10 mouse cellular contexts compared by ENCODE assay signal in the genomic region with DNA sequence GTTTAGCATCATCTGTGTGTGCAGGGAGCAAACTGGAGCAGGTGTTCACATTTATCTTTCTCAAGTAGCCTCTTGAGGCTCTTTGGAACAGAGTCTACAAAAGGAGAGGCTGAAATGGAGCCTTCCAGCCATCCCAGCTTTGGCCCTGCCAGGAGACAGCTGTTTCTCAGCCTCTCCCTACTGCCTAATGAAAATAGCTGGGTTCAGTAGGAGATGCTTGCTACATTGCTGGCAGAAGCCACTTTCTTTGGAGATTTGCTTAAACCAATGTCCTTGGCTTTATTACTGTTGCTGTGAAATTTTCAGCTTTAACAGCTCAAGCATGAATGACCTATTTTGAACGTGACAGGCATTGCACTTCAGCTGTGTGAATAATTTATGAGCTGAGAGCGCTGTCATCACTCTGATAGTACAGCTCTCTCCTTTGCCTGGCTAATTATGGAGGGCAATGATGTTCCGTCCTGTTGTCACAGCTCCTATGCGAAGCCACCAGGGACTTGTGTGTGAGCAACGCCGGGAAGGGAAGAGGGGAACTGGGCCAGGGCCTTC. TPM values are rescaled to one million over a fixed set of nuclear protein-coding genes. Genes with fewer than 3 reads are reported as not detected.
A peak's percentile ranks its signal among the peaks of the same experiment; 100 is the strongest.
DNase-seq lines count a peak whose midpoint lies in the region; ATAC-seq lines count a peak whose summit lies in the region.
"Had no signal": no experiment of that assay in that cellular context is flagged by ENCODE, and none has a peak within 500 bp of the region (broad histone marks: within the 10 kb centered on the region; RNA-seq: fewer than 3 reads in every experiment).

No protein-coding gene starts in this region.

- WGBS in forebrain, embryonic 14.5 days = 21% methylated on average over 6 of the region's 6 CpGs
- 38% methylated on average over 6 of the region's 6 CpGs for WGBS in heart, embryonic 16.5 days
- WGBS in midbrain, embryonic 13.5 days = 10% methylated on average over 6 of the region's 6 CpGs
- WGBS in liver, embryonic 11.5 days = 73% methylated on average over 6 of the region's 6 CpGs

- H3K9ac ChIP-seq in forebrain, embryonic 14.5 days (ENCODE audit: low read length) = no peak overlapping the region
- no peak overlapping the region for H3K9ac ChIP-seq in heart, embryonic 16.5 days (ENCODE audit: low read length)
- H3K9ac ChIP-seq in midbrain, embryonic 13.5 days (replicated peaks) = no peak overlapping the region
- H3K9ac ChIP-seq in liver, embryonic 11.5 days (ENCODE audit: low read depth, low read length) = no peak overlapping the region
- H3K9ac ChIP-seq: liver, postnatal 0 days had no signal

- DNase-seq in embryo, embryonic 10.5 days (ENCODE audit: low spot score) = peak; percentile 24
- DNase-seq in embryo, embryonic 11 days = no peak
- DNase-seq in forebrain, embryonic 14.5 days (ENCODE audit: low spot score) = peak; percentile 81
- no peak for DNase-seq in spleen, adult 12 weeks (ENCODE audit: low spot score)
- no peak for DNase-seq in cerebellum, postnatal 25 days
- DNase-seq in liver, embryonic 11.5 days (ENCODE audit: low spot score) = no peak
- DNase-seq: liver, postnatal 0 days had no signal

- peak; percentile 88 for ATAC-seq in forebrain, embryonic 14.5 days
- ATAC-seq in heart, embryonic 16.5 days (replicated peaks; ENCODE audit: extremely low read depth, insufficient read depth, low FRiP score) = peak; percentile 87
- ATAC-seq in midbrain, embryonic 13.5 days = peak; percentile 89
- no peak for ATAC-seq in liver, embryonic 11.5 days (replicated peaks; ENCODE audit: low FRiP score)
- ATAC-seq: liver, postnatal 0 days had no signal

- H3K4me3 ChIP-seq in forebrain, embryonic 14.5 days (ENCODE audit: low read depth, low read length) = no peak overlapping the region
- H3K4me3 ChIP-seq in heart, embryonic 16.5 days (ENCODE audit: low read length) = no peak overlapping the region
- no peak overlapping the region for H3K4me3 ChIP-seq in midbrain, embryonic 13.5 days (replicated peaks)
- H3K4me3 ChIP-seq in liver, embryonic 11.5 days (ENCODE audit: low read depth, low read length) = no peak overlapping the region

- no peak overlapping the region for H3K4me2 ChIP-seq in forebrain, embryonic 14.5 days (ENCODE audit: low read length)
- peak overlapping the region; percentile 20 for H3K4me2 ChIP-seq in heart, embryonic 16.5 days (ENCODE audit: low read depth, low read length)
- no peak overlapping the region for H3K4me2 ChIP-seq in midbrain, embryonic 13.5 days (replicated peaks)
- no peak overlapping the region for H3K4me2 ChIP-seq in liver, embryonic 11.5 days

- H3K9me3 ChIP-seq in forebrain, embryonic 14.5 days (replicated peaks; ENCODE audit: control insufficient read depth, low read length) = no peaks in the 10 kb centered on the region
- no peaks in the 10 kb centered on the region for H3K9me3 ChIP-seq in heart, embryonic 16.5 days (replicated peaks; ENCODE audit: control insufficient read depth, low read length)
- no peaks in the 10 kb centered on the region for H3K9me3 ChIP-seq in midbrain, embryonic 13.5 days
- no peaks in the 10 kb centered on the region for H3K9me3 ChIP-seq in liver, embryonic 11.5 days (ENCODE audit: control insufficient read depth, low read length)

- no peaks in the 10 kb centered on the region for H3K27me3 ChIP-seq in forebrain, embryonic 14.5 days (replicated peaks; ENCODE audit: control insufficient read depth, insufficient read depth, low read length)
- no peaks in the 10 kb centered on the region for H3K27me3 ChIP-seq in heart, embryonic 16.5 days (ENCODE audit: control insufficient read depth, insufficient read depth, low read length)
- H3K27me3 ChIP-seq in midbrain, embryonic 13.5 days = no peaks in the 10 kb centered on the region
- H3K27me3 ChIP-seq in liver, embryonic 11.5 days (replicated peaks; ENCODE audit: control insufficient read depth, insufficient read depth, low read length) = peaks cover 4% of the 10 kb centered on the region; the same call in 1 of the 2 replicates

- H3K27ac ChIP-seq in forebrain, embryonic 14.5 days (ENCODE audit: low read depth, low read length) = peak overlapping the region; percentile 77
- H3K27ac ChIP-seq in heart, embryonic 16.5 days (ENCODE audit: low read length) = peak overlapping the region; percentile 87
- H3K27ac ChIP-seq in midbrain, embryonic 13.5 days = peak overlapping the region; percentile 88
- H3K27ac ChIP-seq in liver, embryonic 11.5 days (ENCODE audit: low read depth, low read length) = no peak overlapping the region
- H3K27ac ChIP-seq: kidney, postnatal 0 days had no signal

- H3K36me3 ChIP-seq in forebrain, embryonic 14.5 days (ENCODE audit: control insufficient read depth, insufficient read depth, low read length) = no peaks in the 10 kb centered on the region
- no peaks in the 10 kb centered on the region for H3K36me3 ChIP-seq in heart, embryonic 16.5 days (ENCODE audit: control insufficient read depth, insufficient read depth)
- H3K36me3 ChIP-seq in midbrain, embryonic 13.5 days = no peaks in the 10 kb centered on the region
- H3K36me3 ChIP-seq in liver, embryonic 11.5 days (ENCODE audit: control insufficient read depth, insufficient read depth, low read length) = no peaks in the 10 kb centered on the region

- peaks cover 16% of the 10 kb centered on the region for H3K4me1 ChIP-seq in forebrain, embryonic 14.5 days (ENCODE audit: control insufficient read depth, insufficient read depth, low read length)
- peaks cover 46% of the 10 kb centered on the region for H3K4me1 ChIP-seq in heart, embryonic 16.5 days (ENCODE audit: control insufficient read depth, insufficient read depth, low read length)
- peaks cover 47% of the 10 kb centered on the region for H3K4me1 ChIP-seq in midbrain, embryonic 13.5 days (replicated peaks)
- H3K4me1 ChIP-seq in liver, embryonic 11.5 days (replicated peaks; ENCODE audit: control insufficient read depth, insufficient read depth, low read length) = peaks cover 3% of the 10 kb centered on the region; the same call in 1 of the 2 replicates

RNA-seq across cellular contexts. Expression of a gene that starts 47.2 kb away (rescaled TPM):
- polyA plus RNA-seq in forebrain, embryonic 14.5 days (2014; fragmentation: Nextera tagmentation; extraction: Ambion mirVana) = 16.9 and 21.0 TPM in 2 replicates
- 17.3 and 17.8 TPM in 2 replicates for polyA plus RNA-seq in heart, embryonic 16.5 days (2015; fragmentation: Nextera tagmentation; extraction: Ambion mirVana)
- polyA plus RNA-seq in midbrain, embryonic 13.5 days (2015; fragmentation: Nextera tagmentation; extraction: Ambion mirVana) = 22.3 and 29.1 TPM in 2 replicates
- 9.4 and 11.4 TPM in 2 replicates for polyA plus RNA-seq in liver, embryonic 11.5 days (2014; fragmentation: Nextera tagmentation; extraction: Ambion mirVana)

Comparison
In these comparisons a context has a peak if more than half of its experiments do, and no peak if none do; other contexts are left out.
1. DNase-seq: peak in embryo, embryonic 10.5 days (single experiment) and forebrain, embryonic 14.5 days (single experiment); none in embryo, embryonic 11 days (single experiment), spleen, adult 12 weeks (single experiment), cerebellum, postnatal 25 days (0 of 2) and liver, embryonic 11.5 days (single experiment).